Mouse (Mus musculus) adrenal gland, adult 18-20 months (tissue): Measurements from ENCODE around the gene Cfdp1. TPM values are rescaled to one million over a fixed set of nuclear protein-coding genes. Genes with fewer than 3 reads are reported as not detected.

ENCODE experiments used
- DNase-seq, 2 experiments: peaks; one replicate each; pipeline ENCODE4 v3.0.0; 2021 to 2022; ENCODE audit warnings: low spot score in 2 of 2
- total RNA-seq, 2 experiments: library from RNA; stranded (reverse); gene quantifications; 1 replicate in 1 of 2; 2 replicates in 1 of 2; pipeline ENCODE4 v1.2.3; 2021

The Cfdp1 gene
- total RNA-seq, 2 experiments from 2014 or later: 68.2 to 77.9 TPM

DNA sequence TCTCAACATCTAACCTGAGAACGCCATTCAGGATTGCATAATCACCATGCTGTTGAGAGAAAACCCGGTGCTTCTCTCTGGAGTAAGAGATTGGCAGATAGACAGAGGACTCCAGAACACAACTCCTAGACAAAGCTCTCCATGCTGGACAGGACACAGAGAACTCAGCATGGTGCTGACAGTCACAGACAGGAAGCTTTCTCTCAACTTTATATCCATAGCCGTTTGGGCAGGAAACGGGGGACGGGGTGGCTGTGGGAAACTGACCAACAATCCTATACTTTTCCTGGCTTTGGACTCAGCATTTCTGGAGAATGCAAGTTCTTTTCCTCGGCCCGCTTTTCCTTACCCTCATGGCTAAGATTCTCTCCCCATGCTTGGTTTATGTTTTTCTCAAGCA is 51.8 kb downstream of the Cfdp1 start:
- no peak for DNase-seq

DNA sequence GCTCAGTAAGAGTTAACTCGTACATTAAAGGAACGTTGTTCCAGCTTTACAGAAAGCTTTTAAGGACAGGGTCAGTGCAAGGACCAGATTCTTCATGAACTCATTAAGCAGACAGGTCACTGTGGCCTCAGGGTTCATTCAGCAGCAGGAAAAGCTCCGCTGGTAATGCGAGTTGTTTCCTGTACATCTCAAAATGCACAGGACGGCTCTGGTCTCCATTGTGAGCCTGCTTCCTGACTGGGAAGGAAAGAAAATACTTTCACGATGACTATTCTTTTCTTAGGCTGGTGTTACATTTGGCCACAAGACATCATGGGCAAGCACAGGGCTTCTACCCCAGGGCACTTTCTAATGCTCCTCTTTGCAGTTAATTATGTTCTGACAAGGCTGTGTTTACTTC is 52.6 kb downstream of the Cfdp1 start:
- DNase-seq: no peak

DNA sequence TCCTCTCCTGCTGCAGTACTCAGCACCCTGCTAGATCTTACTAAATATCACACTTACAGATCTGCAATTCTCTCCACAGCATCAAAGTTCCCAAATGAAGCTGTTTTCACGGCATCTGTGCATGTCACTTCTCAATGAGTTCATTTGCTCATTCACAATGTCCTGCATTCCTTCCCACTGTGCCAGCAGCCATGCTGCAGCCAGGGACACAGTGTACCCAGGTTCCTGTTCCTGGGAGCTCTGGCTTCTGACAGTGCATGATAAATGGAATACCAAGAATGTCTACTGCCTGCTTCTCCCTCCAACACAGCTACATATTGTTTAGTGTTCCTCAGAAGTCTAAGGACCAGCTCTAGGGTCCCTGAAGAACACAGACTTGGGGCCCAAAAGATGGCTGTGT is 57.6 kb downstream of the Cfdp1 start:
- DNase-seq: peak in 1 of 2 experiments; percentile 22

DNA sequence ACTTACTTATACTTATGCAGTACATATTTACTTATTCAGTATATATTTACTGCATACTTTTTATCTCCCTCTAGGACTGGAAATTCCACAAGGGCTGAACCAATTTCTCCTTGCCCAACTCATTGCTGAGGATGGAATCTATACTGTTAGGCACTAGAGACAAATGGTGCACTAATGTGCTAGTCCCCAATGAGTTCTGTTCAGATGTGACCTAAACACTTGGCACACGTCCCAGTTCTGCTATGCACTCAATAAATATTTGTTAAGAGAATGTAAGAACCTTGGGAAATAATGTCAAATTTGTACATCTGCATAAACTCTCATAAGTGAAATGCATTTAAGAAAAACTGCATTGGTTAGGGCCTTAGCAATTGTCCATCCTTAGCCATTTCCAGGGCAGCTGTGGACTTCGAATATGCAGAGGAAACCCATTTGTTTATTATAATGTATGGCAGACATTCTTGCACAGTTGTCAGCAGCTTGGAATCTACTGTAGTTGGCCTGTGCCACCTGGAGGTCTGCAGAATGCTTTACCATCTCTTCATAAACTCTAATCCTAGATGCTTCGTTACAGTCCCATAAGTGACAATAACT is 60.7 kb downstream of the Cfdp1 start:
- DNase-seq: no peak

DNA sequence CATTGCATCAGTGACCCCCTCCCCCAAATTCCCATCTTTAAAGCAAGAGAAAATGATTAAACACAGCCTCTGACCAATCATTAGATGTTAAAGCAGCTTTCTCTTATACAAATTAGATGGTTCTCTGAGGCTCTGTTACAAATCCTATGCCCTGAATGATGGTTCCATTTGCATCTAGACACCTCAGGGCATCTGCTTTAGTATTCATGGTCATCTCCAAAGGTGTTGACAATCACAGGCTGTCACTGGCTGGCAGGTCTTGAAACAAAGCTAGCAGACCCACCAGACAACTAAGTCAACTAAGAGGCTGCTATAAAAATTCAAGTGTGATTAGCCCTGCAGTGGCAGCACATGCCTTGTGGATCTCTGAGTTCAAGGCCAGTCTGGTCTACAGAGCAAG is 64.5 kb downstream of the Cfdp1 start:
- DNase-seq: no peak

DNA sequence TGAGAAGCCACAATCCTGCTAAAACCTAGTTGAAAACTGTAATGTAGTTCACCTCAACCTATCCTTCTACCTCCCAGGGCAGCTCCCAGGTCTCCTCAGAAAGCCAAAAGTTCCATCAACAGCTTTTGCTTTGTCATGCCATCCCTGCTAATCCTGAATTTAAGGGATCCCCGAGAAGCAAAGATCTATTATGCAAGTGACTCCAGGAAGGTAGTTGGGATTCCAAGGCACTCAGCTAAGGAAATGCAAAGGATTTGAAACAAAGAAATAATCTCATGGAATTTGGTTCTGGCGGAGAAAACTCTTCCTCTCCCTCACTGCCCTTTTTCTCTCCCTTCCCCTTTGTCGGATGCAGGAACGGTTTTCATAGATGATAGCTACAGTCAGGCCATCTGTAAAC is 64.9 kb downstream of the Cfdp1 start:
- no peak for DNase-seq

DNA sequence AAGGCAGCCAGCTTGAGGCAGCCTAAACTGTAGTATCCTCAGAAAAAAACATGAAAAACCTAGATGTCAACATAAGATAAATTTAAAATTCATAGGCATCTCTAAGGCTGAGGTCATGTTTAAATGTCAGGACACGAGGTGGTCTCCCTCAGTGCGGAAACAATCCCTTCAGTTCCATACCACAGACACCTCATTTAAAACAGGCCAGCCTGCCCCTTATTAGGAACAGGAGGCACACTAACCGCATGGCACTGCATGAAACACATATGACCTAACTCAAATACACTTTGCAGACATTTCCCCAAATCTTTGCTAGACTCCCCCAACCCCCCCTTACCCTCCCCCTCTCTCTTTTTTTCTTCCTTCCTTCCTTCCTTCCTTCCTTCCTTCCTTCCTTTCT is 65.6 kb downstream of the Cfdp1 start:
- DNase-seq: no peak

DNA sequence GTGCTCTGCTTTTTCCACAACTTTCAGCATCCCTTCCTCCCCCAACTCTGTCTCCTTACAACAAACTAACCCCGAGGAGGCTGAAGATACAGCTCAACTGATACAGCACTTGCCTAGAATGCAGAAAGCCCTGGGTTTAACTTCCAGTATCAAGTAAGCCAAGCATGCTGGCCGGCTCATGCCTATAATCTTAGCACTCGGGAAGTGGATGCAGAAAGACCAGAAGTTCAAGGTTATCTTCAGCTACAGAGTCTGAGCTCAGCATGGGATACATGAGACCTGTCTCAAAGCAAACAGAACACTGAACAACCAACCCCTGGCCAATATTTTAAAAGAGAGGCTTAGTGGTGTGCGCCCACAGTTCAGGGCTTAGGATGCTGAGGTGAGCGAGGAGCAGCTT is 66.0 kb downstream of the Cfdp1 start:
- no peak for DNase-seq

DNA sequence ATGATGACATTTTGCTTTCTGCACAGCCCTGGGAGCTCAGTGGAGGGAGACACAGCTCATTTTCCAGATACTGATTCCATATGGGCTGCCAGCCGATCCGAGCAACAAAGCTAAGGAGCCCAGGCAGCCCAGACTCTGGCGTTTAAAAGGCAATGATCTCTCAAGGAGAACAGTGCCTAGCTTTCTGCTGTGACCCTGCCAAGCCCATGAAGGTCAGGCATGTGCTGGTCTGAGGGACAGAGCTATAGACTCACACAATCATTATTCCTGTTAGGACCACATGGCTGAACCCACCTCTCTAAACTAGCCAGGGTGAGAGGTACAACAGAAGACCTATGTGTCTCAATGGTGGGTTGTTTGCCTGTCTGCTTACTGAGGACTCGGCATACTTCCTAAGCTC is 66.4 kb downstream of the Cfdp1 start:
- peak; percentile 21 to 36 for DNase-seq

DNA sequence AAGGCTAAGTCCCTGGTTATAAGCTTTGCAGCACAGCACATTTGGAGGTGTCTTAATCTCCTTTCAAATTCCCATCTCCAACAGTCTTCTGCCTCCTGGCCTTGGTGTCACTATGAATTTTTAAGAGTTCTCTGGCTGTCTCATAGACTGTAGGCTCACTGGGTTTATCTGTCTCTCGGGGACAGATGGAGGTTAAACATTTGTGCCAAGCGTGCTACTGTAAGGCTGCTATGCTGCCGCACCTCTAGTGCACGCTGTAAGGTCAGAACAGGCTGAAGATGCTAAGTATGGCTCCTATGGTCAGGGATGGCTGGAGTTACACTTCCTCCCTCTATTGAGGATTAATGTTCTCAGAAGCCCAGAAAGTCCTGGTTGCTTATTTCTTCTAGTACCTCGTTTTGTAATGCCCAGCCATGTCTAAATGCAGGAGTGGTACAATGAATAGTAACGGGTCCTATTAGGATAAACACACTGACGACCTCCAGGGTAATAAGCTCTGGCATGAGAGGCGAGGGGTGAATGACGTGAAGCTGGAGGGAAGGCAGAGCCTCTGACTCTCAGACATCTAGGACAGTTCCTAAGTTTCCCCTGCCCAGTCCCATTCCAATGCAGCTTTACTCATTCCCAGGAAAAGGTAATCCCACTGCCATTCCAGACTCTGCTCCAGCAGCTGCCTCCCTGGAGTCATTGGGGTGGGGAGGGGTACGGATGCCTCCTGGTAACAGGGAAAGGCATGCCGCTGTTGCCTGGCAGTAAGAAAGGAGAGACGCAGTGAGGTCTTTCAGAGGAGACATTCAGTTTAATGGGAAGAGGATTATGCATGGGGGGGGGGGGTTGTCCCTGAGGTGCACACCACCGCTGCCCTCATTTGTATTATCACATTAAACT is 67.1 kb downstream of the Cfdp1 start:
- peak in 1 of 2 experiments; percentile 18 for DNase-seq

DNA sequence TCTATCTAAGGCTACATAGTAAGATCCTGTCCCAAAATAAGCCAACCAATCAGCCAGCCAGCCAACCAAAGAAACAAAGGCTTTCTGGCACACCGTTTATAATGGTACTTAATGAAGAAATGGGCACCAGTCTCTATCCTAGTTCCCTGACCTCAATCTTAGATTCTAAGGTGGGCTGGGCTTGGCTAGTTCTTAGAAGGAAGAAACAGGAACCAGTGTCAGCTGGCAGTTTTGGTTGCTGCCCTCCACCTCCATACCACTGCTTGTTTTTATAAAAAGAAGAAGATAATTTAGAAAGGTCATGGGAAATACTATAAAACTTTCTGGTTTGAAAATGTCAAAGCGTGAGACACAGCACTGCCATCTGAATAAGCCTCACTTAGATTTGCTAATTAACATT is 68.0 kb downstream of the Cfdp1 start:
- no peak for DNase-seq

DNA sequence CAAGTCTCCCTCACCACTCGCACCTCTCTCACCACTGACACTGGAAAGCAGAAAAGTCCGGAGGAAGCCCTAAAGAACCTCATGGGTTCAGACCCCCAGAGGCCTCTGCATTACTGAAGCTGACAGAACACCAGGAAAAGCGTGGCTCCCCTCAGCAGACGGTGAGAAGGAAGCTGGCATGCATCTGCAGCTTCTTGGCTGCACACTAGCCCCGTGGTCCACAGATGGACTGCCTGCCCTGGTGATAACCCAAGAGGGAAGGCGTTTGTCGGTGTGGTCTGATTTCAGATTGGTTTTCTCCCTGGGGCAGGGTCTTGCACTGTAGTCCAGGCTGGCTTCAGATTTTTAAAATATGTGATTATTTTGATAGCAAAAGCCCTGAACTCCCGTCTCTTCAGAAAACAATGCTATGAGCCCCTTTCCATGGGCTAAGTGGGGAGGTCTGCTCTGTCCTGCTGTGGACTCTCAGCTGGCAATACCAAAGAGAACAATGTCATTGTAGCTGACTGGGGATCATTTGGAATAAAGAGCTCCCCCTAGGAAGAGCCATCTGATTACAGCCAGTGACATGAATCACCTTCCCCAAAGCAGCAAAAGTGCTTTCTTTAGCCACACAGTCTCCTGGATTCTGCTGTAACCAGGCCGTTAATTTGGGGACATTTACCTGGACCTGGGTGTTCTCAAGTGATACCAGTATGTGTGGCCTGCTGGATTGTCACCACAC is 71.3 kb downstream of the Cfdp1 start:
- no peak for DNase-seq

DNA sequence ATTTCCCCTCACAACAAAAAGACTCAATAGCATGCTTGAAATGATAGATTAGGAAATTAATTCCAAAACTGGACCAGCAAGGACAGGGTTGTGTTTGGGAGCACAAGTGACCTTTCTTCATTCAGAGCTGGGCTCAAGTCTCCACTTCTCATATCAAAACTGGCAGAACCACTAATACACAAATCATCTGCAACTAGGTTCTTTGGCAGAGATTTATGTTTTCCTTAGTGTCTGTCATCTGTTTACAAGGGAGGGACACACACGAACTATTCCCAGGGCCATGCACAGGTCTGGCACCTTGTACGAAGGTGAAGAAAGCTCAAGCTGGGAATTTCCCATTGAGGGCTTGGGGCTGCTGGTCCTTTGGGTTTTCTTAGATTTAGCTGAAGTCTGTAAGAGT is 71.9 kb downstream of the Cfdp1 start:
- DNase-seq: peak in 1 of 2 experiments; percentile 20

DNA sequence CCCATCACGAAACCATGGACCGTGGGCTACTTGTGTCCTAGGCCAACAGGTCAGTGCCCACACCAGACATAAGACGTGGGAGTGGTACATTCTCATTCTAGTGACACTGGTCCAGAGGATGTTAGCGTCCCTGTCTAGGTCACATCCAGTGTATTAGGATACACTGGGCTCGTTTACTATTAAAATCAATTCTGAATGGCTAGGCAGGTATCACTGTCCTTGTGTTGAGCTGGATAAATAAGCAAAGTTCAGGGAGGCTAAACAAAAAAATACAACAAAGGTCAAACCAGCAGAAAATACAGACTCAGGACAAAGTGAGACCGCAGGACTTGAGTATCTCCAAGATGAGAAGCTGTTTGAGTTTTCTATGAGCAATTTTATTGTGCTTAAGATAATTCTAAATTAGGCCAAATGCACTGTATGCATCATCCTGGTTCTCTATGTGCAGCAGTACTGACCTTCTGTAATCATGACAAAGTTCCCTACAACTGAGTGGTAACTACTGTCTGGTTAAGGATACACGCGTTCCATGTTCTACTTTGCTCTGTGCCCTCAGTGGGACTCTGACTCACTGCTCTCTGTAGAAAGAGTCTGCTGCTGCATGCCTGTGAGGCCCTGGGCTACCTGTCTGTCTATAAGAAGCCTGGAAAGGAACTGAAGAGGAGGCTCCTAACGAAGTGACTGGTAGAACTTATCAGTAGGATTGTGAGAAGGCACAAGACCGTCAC is 73.2 kb downstream of the Cfdp1 start:
- DNase-seq: no peak

DNA sequence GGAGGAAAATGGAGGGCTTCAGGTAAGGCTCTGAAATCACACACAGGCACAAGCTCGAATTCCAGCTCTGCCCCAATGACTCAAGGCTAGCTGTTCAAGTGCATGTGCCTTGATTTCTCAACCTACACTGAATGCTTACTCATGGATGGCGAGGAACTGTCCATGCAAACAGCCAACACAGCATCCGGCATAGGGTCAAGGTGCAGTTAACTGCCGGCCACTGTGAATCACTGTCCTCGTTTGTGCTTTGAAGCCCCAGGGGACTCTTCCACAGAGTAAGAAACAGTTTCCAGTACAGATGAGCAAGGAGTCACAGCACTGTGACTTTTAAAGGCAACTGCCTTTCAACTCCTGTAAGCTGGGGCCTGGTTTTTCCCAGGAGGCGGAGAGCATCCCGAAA is 74.4 kb downstream of the Cfdp1 start:
- DNase-seq: peak; percentile 40 to 50

DNA sequence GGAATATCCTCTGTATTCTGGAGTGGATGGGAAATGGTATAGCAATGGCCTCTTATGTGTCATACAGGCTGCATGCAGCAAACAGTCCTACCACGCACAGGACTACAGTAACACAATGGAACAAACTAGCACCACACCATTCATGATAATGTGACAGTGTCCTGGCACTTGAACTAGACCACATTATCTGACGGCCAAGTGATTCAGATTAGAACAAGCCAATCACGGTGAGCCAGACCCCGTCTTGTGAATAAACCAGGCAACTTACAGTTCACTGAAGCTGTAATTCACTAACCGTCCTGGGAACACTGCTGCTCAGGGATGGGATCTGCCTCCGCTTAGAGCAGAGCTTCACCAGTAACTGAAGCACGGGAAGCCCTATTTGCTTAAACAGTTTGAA is 75.3 kb downstream of the Cfdp1 start:
- peak in 1 of 2 experiments; percentile 19 for DNase-seq

DNA sequence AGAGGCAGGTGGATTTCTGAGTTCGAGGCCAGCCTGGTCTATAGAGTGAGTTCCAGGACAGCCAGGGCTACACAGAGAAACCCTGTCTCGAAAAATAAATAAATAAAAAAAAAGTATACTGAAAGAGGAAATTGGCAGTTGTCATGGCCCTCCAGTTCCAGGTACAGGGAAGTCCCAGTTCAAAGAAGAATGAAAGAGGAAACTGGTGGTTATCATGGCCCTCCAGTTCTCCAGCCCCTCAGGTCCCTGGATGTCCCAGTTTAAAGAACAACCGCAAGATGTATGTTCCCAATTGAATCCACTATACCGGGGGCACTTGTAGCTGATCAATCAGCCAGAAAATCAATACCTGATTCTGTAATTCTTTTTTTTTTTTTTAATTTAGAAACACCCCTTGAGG is 77.6 kb downstream of the Cfdp1 start:
- no peak for DNase-seq

DNA sequence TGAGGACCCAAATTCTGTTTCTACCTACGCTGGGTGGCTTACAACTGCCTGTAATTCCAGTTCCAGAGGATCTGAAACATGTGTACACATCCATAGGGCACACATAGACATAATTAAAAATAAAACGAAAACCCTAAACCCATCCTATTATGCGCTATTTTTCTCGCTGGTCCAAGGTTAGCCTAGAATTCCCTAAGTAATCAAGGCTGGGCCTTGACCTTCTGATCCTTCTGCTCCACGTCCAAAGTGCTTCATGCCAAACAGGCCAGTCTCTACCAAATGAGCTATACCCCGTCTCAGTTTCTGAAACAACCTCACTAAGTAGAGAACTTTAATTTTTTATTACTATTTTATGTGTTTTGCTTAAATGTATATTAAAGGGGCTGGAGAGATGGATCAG is 78.3 kb downstream of the Cfdp1 start:
- DNase-seq: no peak

DNA sequence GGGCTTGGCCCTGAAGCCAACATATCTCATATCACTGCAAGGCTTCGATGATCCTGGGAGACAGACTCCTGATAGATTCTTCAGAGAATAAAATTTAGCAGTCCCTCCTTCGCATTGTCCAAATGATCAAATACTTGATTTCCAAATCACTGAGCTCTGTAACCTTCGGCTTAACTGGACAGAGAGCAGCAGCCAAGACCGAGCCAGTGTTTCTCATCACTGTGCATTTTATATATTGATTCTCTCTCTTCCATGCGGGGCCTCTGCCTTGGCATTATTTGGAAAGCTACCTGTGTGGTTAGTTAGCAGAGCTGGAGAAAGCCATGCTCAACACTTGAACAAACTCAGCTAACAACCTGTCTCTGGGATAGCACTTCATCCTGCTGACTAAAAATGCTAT is 80.6 kb downstream of the Cfdp1 start:
- no peak for DNase-seq

DNA sequence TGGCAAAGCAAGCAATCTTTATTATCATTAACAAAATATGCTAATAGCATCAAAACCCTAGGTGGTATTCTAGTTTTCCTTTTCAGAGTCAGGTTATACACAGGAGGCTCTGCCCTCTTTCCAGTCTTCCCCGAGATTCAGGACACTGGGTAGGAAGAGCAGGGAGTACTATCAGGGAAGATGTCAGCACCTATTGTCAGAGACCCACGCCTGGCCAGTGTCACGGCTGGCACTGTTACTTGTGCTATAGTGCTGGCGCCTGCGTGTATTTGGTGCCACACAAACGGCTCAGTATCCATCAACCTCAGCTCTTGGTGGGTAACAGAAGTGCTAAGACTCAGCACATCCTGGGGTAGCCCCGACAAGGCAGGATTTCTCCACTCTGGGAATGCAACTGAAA is 81.0 kb downstream of the Cfdp1 start:
- no peak for DNase-seq

DNA sequence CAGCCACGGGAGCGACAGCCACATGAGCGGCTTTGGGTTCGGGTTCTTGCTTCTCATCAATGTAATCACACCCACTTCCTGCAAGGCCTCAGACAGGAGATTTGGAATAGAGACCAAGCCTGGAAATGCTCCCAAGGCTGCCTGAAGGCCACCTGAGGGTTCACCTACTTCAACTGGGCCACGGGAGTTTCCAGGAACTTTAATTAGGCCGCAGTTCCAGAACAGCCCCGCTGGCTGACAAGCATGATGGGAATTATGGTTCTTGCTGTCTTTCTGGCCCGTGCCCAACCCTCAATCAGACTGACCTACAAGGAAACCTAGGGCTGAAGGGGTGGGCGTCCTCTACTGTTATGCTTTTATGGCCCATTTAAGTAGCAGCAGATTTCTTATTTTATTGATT is 82.0 kb downstream of the Cfdp1 start:
- no peak for DNase-seq
